Mouse (Mus musculus) kidney, adult 18-20 months (tissue): ENCODE measurements at regions not wholly inside any gene's neighbourhood (a gene's known extent, or its start where the extent isn't known, plus 50 kb on each side); places are given as distances from the start of the nearest gene placed in this dataset.

ENCODE experiments used
- DNase-seq: peaks from one replicate; pipeline ENCODE4 v3.0.0; 2021

DNA sequence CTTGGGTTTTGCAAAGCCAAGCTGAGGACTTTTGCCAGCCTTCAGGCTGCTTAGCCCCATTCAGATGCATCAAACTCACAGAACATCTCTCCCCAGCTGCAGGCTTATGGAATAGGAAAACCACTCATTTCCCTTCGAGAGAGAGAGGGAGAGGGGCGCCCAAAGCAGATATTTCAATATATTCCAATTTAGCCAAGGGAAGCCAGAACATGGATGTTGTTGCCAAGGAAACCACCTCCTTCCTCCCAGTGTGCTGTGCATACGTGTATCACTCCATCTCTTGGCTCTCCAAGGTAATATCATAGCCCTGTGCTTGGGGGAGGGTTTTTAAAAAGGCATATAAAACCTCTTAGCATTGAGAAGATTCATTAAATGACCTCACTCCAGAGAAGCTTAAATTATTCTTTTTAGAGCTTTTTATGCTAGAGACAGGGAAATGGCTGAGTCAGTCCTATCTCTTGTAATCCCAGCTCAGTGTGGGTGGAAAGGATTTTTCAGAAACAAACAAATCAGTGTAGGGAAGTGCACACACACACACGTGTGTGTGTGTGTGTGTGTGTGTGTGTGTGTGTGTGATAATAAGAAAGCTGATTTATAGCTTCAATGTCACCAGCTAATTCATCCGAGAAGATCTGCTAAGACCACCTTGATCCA is 245.1 kb downstream of the Rps24 start:
- no peak for DNase-seq

DNA sequence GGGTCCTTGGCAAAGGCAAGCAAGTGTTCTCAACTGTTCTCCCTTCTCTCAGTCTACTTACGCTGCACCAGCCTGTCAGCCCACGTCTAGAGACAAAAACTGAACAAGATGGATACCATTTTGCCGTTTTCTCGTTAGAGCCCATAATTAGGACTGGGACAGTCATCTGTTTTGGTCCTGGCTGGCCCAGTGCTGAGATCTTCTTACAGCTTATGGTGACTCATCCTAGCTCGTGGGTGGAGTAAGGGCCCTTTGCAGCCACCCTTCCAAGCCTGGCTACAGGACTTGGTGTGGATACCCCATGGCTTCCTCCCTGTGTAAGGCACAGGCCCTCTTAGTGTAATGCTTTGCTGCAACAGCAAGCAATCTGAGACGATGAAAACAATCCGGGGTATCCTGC is 246.4 kb downstream of the Rps24 start:
- DNase-seq, result no peak

GRCm38 (mm10) chr14:24738869-24739268 is 251.9 kb downstream of the Rps24 start:
- DNase-seq, result no peak

DNA sequence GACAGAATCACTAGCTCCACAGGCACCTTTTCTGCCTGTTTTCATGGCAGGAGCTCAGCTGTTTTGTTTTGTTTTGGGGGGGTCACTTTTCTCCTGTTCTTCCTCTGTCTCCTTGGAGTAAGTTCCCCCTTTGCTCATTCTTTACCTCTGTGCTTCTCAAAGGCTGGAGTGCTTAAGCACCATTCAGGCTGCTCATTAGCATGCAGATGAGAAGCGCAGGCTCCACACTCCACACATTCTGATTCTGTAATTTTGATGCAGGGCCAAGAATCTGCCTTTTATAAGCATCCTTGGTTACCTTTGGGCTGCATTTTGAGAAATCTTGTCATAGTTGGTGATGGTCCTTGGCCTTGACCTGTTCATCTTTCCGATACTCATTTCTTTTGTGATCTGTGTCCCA is 257.5 kb downstream of the Rps24 start:
- no peak for DNase-seq

GRCm38 (mm10) chr14:24745730-24746129 is 258.8 kb downstream of the Rps24 start:
- no peak for DNase-seq

DNA sequence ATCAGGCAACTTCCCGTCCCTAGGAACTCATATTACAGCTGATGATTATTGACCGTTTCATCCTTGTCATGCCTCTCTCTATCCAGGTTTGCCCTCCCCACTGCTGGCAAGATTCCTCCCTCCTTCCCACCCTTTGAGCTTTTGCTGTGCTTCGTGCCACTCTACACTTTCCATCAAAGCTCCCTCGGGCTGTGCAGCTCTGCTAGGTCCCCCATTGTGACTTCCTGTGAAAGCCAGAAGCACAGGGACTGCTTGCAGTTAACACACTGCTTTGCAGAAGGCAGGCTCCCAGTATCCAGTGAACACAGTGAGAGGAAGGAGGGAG is 260.5 kb downstream of the Rps24 start:
- no peak for DNase-seq

- no peak for DNase-seq
Measured at GRCm38 (mm10) chr14:24747796-24748496, 261.0 kb downstream of the Rps24 start.

- no peak for DNase-seq
Measured at GRCm38 (mm10) chr14:24748497-24748862, 261.6 kb downstream of the Rps24 start.

DNA sequence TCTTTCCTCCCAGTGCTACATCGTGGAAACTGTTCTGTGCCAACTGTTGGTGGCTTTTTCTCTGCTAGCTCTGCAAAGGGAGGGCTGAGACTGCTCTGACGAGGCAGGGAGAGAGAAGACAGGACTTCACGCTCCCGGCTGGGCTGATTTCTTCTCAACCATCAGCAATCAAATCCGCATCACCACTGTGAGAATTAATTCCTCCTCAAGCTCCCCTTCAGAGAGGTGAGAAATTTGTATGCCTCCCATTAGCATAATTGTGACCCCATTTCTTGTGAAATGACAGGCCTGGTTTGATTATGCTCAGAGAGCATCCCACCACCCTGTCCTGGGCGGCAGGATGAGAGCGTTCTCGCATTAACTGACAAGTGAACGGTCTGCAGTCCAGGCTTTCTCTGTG is 262.4 kb downstream of the Rps24 start:
- no peak for DNase-seq

GRCm38 (mm10) chr14:24751227-24751626 is 264.3 kb downstream of the Rps24 start:
- no peak for DNase-seq

DNA sequence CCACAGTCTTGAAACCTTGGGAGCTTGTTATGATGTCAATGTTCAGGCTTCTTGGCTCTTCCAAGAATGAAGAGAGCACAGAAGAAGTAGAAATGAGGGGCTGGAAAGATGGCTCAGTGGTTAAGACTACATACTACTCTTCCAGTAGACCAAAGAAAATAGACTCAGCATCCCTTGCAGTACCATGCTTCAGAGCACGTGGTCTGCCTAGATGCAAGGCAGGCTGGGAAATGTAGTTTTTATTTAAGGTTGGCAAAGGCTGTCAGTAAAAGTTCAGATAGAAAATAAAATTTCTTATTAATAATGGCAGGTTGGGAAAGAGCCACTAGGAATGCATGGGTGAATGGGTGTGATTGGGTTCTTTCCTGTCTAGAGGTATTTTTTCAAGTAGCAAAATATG is 267.8 kb downstream of the Rps24 start:
- DNase-seq, result no peak

DNA sequence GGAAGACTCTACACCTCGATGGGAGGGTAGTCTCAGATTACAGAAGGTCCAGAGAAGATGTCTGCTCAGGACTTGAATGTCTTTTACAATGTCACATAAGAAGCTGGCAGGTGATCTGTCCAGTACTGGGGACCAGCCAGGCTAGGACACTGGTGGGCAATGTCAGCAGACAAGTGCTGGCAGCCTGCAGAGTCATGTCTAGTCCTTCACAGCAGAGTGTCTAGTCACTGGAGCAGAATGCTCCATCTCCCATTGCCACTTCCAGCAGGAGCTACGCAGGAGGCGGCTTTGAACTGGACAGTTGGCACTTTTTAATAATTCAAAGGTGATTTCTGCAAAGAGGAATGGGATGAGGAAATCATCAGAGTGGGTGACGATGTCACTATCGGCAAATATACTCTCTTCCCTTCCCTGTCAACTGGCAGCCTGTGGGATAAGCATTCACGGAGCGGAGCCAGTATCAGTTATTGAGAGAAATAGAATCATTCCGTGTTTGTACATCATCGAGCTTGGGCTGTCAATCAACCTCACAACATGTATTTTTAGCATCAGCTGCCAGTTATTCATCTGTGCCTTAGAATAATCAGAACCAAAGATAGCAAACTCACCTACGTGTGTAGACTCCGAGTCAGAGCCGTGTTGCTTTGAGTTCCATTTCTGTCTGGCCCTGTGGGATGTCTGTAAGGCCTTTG is 268.6 kb downstream of the Rps24 start:
- DNase-seq, result no peak

DNA sequence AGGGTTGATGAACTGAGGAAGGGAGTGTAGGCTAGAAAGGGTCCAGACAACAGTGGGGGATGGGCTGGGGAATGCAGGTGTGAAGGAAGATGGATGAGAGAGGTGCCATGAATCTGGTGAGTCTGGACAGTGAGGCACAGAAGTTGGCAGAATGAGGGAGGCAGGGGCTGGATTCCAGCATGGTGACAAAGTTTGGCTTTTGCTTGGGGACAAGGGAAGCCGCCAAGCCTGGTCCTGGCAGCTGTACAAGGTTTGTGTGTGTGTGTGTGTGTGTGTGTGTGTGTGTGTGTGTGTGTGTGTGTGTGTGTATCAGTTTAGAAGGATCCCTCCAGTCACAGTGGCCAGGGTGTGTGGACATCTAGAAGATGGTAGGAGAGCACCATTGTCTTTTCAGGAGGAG is 270.4 kb downstream of the Rps24 start:
- no peak for DNase-seq

GRCm38 (mm10) chr14:24757843-24758242 is 270.9 kb downstream of the Rps24 start:
- no peak for DNase-seq

GRCm38 (mm10) chr14:24760926-24761325 is 274.0 kb downstream of the Rps24 start:
- no peak for DNase-seq

GRCm38 (mm10) chr14:24762468-24763274 is 275.7 kb downstream of the Rps24 start:
- DNase-seq, result no peak

DNA sequence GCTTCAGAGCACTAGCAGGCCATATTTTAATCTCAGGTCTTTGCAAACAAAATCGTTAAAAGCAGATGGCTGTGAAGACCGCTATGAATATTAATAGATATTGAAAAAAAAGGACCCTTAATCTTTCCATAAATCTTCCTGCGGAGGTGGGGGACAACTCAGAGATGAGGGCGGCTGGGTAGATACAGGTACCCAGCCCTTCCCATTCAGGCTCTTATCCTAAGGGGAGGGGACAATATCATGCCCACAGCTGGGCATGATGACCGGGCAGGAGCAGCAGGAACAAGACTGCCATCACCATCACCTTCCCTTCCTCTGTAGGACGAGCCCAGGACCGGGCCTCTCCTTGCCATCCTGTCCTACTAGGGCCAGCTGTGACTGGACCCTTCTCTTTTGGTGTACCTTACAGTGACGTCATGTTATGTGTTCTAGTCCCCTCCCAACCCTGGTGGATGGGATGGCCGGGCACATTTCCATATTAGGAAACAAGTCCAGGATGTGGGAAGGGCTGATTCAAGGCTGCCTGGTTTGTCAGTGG is 276.4 kb downstream of the Rps24 start:
- no peak for DNase-seq

- no peak for DNase-seq
Measured at GRCm38 (mm10) chr14:24763845-24764244, 276.9 kb downstream of the Rps24 start.

GRCm38 (mm10) chr14:24766260-24766659 is 279.3 kb downstream of the Rps24 start:
- DNase-seq, result no peak

DNA sequence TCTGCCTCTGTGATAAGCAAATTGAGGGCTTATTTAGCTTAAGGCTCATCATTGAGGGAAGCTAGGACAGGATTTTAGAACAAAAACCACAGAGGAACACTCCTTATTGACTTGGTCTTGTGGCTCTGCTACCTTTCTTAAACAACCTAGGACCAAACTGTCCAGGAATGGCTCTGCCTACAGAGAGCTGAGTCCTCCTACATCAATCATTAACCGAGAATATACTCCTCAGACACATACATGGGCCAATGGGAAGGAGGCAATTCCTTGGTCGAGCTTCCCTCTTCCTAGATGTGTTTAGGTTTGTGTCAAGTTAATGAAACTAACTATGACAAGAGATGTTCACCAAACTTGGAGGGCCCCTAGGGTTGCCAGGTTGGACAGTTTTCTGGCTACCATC is 279.8 kb downstream of the Rps24 start:
- no peak for DNase-seq

- DNase-seq, result no peak
Measured at GRCm38 (mm10) chr14:24767316-24767715, 280.4 kb downstream of the Rps24 start.

GRCm38 (mm10) chr14:24767964-24768363 is 281.0 kb downstream of the Rps24 start:
- no peak for DNase-seq

GRCm38 (mm10) chr14:24769451-24769850 is 282.5 kb downstream of the Rps24 start:
- DNase-seq, result no peak
